Mouse (Mus musculus) neural tube, embryonic 11.5 days (tissue): ENCODE results near the gene Taf3. TPM values are rescaled to one million over a fixed set of nuclear protein-coding genes. Genes with fewer than 3 reads are reported as not detected.
A peak's percentile ranks its signal among the peaks of the same experiment; 100 is the strongest.

ENCODE experiments used
- ATAC-seq: fragments of 200-750 bp; cut with Nextera tagmentation; 2 replicates; pipeline ENCODE4 v1.8.0; 2017; ENCODE audit warnings: moderate number of reproducible peaks, mild to moderate bottlenecking, moderate TSS enrichment, moderate library complexity; ENCODE audit not compliant: insufficient read depth, low FRiP score, low TSS enrichment
- DNase-seq: peaks from one replicate; pipeline ENCODE4 v3.0.0-alpha.2; 2015; ENCODE audit warnings: low spot score
- H3K27ac ChIP-seq: fragments of 300-500 bp; sonication (generic); 2 replicates; pipeline ENCODE4 v1.5.1; 2014; ENCODE audit warnings: low read depth, mild to moderate bottlenecking, low read length
- H3K27me3 ChIP-seq: fragments of 300-500 bp; sonication (generic); 2 replicates; pipeline ENCODE4 v1.6.1; 2014; ENCODE audit warnings: mild to moderate bottlenecking, low read length, mixed read lengths; ENCODE audit not compliant: control insufficient read depth, insufficient read depth
- H3K36me3 ChIP-seq: fragments of 300-500 bp; sonication (generic); 2 replicates; pipeline ENCODE4 v1.6.1; 2014; ENCODE audit warnings: mild to moderate bottlenecking, low read length, moderate library complexity, mixed read lengths; ENCODE audit not compliant: control insufficient read depth, insufficient read depth
- H3K4me1 ChIP-seq: fragments of 300-500 bp; sonication (generic); 2 replicates; pipeline ENCODE4 v1.6.1; 2014; ENCODE audit warnings: low read length, mixed read lengths; ENCODE audit not compliant: control insufficient read depth, insufficient read depth
- H3K4me2 ChIP-seq: fragments of 300-500 bp; sonication (generic); 2 replicates; pipeline ENCODE4 v1.6.1; 2014; ENCODE audit warnings: low read depth, mild to moderate bottlenecking, moderate library complexity
- H3K4me3 ChIP-seq: fragments of 300-500 bp; sonication (generic); 2 replicates; pipeline ENCODE4 v1.5.1; 2014; ENCODE audit warnings: low read depth, low read length
- H3K9ac ChIP-seq: fragments of 300-500 bp; sonication (generic); 2 replicates; pipeline ENCODE4 v1.6.1; 2014; ENCODE audit warnings: mild to moderate bottlenecking, low read length
- H3K9me3 ChIP-seq: fragments of 300-500 bp; sonication (generic); 2 replicates; pipeline ENCODE4 v1.6.1; 2016; ENCODE audit warnings: low read length; ENCODE audit not compliant: control insufficient read depth
- WGBS: fragments of 180-500 bp; shearing (Covaris S2); extraction: QIAGEN DNeasy Blood & Tissue Kit; methylation state at CpG from one replicate; pipeline ENCODE4 v1.1.7; 2014; 5-methylcytosine and 5-hydroxymethylcytosine counted together
- polyA plus RNA-seq: library from polyadenylated mRNA; unstranded; fragments of >200 nt; fragmentation: Nextera tagmentation; extraction: Ambion mirVana; gene quantifications from 2 replicates; pipeline ENCODE4 v1.2.1, GENCODE M21; 2014

The Taf3 gene
- polyA plus RNA-seq, 1 experiment from 2014 or later = 16.8 TPM

DNA sequence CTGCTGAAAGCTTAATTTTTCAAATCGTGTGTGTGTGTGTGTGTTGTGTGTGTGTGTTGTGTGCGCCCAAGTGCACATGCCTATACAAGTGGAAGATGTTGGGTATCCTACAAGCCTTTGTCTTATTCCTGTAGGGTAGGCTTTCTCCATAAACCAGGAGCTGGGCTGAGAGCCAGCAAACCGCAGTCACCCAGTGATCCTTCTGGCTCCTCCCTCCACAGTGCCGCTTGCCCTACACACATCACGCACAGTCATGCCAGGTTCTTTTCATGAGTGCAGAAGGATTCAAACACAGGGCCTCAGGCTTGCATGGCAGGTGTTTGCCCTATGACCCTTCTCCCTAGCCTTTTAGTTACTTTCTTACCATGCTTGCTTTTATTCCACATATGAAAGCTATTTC lies 45.0 kb downstream of the Taf3 start:
- H3K9me3 ChIP-seq = no peaks in the 10 kb centered on the region
- H3K4me2 ChIP-seq = no peak overlapping the region
- no peaks in the 10 kb centered on the region for H3K36me3 ChIP-seq
- DNase-seq (no peak), ATAC-seq (no peak)
- H3K27me3 ChIP-seq = no peaks in the 10 kb centered on the region
- 82% methylated on average over 5 of the region's 5 CpGs for WGBS
- H3K4me3 ChIP-seq = no peak overlapping the region
- no peak overlapping the region for H3K9ac ChIP-seq
- no peak overlapping the region for H3K27ac ChIP-seq
- no peaks in the 10 kb centered on the region for H3K4me1 ChIP-seq

DNA sequence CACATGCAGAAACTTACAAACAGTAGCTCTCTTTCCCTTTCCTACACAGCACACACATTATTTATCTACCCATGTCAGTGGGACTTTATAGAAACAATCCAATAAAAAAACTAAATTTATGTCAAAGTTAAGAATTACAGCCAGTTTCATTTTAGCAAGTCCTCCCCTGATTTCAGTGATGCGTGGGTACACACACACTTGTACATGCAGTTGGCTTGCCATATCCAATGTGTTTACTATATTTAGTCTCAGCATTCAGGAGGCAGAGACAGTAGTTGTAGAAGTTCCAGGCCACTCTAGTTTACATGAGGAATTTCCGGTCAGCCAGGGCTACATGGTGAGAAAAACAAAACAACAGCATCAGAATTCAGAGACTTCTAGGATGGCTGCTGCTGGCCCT lies 46.8 kb downstream of the Taf3 start:
- no peak overlapping the region for H3K27ac ChIP-seq
- H3K36me3 ChIP-seq = no peaks in the 10 kb centered on the region
- H3K27me3 ChIP-seq = no peaks in the 10 kb centered on the region
- no peak for DNase-seq
- ATAC-seq = no peak
- 88% methylated on average over 2 of the region's 2 CpGs for WGBS
- no peak overlapping the region for H3K4me3 ChIP-seq
- no peaks in the 10 kb centered on the region for H3K9me3 ChIP-seq
- H3K4me2 ChIP-seq = no peak overlapping the region
- no peak overlapping the region for H3K9ac ChIP-seq
- H3K4me1 ChIP-seq = no peaks in the 10 kb centered on the region

DNA sequence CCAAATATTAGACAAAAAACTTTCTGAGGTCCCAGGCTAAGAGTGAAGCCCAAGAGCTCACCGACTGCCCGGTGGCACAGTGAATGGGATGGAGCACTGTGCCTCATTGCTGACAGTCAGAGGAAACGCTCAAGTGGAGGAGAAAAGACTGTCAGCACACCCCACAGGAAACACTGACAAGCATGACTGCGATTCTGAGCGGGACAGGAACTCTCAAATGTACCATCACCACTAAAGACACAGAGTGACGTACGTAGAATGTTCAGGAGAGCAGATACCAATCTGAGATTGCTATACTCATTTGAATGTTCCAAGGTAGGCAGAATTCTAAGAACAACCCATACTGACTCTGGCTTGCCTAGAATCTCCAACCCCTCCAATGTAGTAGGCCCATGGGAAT lies 50.9 kb downstream of the Taf3 start:
- H3K9ac ChIP-seq = no peak overlapping the region
- no peaks in the 10 kb centered on the region for H3K4me1 ChIP-seq
- DNase-seq (no peak), ATAC-seq (no peak)
- H3K9me3 ChIP-seq = no peaks in the 10 kb centered on the region
- WGBS = 90% methylated on average over 7 of the region's 7 CpGs
- H3K4me2 ChIP-seq = no peak overlapping the region
- no peaks in the 10 kb centered on the region for H3K27me3 ChIP-seq
- H3K4me3 ChIP-seq = no peak overlapping the region
- no peaks in the 10 kb centered on the region for H3K36me3 ChIP-seq
- no peak overlapping the region for H3K27ac ChIP-seq

DNA sequence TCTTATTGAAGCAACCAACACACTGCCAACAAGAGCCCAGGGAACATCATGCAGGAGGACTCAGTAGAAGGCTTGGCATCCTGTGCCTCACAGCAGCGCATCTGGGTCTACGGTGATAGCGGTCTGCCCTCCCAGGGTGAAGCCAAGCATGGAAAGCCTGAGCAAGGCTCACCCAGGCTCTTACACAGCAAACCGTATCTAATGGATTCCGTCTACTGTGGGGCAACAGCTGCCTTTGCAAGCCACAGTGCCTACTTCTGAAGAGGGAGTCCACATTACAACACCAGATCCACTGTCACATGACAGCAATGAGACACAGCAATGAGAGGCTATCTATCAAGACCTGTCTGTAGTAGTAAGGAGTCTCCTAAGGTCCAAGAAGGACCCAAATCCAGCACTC lies 52.3 kb downstream of the Taf3 start:
- Histone ChIP-seq H3K4me1 (no peaks in the 10 kb centered on the region), H3K4me3 (no peak overlapping the region), H3K36me3 (no peaks in the 10 kb centered on the region), H3K9ac (no peak overlapping the region), H3K27ac (no peak overlapping the region), H3K27me3 (no peaks in the 10 kb centered on the region), H3K4me2 (no peak overlapping the region), H3K9me3 (no peaks in the 10 kb centered on the region)
- ATAC-seq (no peak), DNase-seq (no peak)
- 68% methylated on average over 5 of the region's 5 CpGs for WGBS

DNA sequence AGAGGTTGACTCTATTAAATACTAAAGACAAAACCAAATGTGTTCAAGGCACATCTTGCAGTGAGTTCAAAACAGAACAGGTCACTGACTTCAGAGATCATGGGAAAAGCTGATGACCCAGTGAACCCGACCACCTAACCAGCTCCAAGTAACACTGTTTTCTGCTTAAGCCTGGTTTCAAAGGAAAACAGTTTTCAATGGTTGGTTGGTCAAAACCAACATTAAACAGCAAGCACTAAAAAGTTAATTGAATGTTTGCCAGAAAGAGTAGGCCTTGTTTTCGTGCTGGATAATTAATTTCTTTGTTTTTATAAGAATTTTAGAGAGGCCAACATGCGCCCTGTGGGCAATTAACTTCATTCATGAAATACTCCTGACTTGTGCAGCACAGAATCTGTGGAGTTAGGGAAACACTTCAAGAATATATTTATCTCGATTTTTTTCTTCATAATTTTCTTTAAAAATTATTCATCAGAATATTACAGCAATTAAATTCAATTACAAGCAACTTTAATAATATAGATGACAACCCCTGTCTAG lies 57.6 kb downstream of the Taf3 start:
- no peak overlapping the region for H3K9ac ChIP-seq
- no peak for ATAC-seq
- H3K27ac ChIP-seq = no peak overlapping the region
- 55% methylated on average over 4 of the region's 4 CpGs for WGBS
- no peak for DNase-seq
- peaks cover 6% of the 10 kb centered on the region for H3K4me1 ChIP-seq
- no peak overlapping the region for H3K4me2 ChIP-seq
- no peaks in the 10 kb centered on the region for H3K36me3 ChIP-seq
- H3K9me3 ChIP-seq = no peaks in the 10 kb centered on the region
- H3K27me3 ChIP-seq = no peaks in the 10 kb centered on the region
- H3K4me3 ChIP-seq = no peak overlapping the region

DNA sequence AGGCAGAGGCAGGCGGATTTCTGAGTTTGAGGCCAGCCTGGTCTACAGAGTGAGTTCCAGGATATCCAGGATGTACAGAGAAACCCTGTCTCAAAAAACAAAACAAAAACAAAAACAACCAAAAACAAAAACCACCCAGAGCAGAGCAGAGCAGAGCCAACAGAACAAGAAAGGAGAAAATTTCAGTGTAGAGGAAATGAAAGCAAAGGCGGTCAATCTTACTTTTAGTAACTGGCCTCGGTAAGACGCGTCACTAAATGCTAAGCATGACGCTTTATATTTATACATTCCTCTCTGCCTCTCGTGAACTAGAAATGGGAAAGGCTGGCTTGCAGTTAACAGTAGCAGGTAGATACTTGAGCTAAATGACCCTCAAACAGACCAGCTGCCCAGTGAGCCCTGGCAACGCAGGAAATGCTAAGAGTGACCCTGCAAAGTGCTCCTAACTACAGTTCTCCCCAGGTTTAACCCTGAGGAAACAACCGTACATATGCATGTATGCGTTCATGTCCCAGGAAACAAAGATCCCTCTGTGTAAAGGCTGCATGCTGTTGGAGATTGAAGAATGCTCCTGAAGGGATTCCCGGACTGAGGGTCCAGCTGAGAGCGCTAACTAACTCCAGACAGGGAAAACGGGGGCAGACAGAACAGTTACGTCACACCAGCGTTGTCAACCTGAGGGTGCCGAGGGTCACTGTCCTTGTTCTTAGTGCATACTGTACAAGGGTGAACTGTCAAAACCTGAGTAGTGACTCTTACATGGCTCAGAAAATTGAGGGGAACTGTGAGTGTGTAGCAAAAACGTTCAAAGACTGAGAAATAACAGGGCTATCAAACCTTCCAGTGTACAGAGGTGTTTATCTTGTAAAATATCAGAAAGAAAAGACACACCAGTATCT lies 58.5 kb downstream of the Taf3 start:
- Histone ChIP-seq H3K4me1 (peaks cover 6% of the 10 kb centered on the region), H3K36me3 (no peaks in the 10 kb centered on the region), H3K27ac (no peak overlapping the region), H3K9ac (no peak overlapping the region), H3K9me3 (no peaks in the 10 kb centered on the region), H3K4me3 (no peak overlapping the region), H3K27me3 (no peaks in the 10 kb centered on the region), H3K4me2 (no peak overlapping the region)
- DNase-seq (no peak), ATAC-seq (no peak)
- 69% methylated on average over 17 of the region's 17 CpGs for WGBS

DNA sequence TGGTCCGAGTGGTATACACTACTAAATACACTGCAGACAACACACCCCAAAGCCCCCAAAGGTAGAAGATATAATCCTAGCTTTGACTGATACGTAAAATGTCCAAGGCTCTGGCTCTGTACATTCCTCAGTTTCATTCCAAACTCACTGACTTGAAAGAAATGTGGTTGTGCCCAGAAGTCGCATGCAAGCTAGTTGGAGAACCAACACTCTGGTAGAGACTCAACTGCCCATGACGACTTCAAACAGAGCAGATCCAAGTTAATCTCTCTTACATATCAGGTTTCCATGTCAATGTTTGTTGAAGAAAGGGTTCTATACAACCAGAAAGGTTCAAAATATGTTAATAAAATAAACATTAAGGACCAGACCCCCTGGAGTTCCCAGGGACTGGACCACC lies 60.1 kb downstream of the Taf3 start:
- no peak for ATAC-seq
- H3K36me3 ChIP-seq = no peaks in the 10 kb centered on the region
- no peak overlapping the region for H3K4me3 ChIP-seq
- H3K27ac ChIP-seq = no peak overlapping the region
- H3K9me3 ChIP-seq = no peaks in the 10 kb centered on the region
- peaks cover 6% of the 10 kb centered on the region for H3K4me1 ChIP-seq
- DNase-seq = no peak
- H3K4me2 ChIP-seq = no peak overlapping the region
- no peak overlapping the region for H3K9ac ChIP-seq
- 87% methylated on average over 4 of the region's 4 CpGs for WGBS
- no peaks in the 10 kb centered on the region for H3K27me3 ChIP-seq

DNA sequence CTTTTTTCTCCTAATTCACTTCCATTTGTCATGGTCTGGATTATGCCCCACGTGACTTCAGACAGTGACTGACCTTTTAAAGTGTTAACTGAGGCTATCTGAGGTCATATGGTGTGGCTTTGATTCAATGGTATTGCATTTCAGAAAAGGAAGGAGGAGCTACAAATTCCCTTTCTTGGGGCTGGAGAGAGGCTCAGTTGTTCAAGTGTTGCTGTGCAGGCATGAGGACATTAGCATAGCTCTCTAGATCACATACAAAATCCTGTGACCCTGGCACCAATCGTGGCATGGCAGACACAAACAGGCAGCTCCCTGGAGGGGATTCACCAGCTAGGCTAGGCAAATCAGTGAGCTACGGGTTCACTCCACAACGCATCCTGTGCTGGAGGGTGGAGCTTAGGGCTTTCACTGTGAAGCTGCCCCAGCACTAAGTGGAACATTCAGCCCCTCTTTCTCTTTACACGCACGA lies 62.4 kb downstream of the Taf3 start:
- peak; percentile 27 for DNase-seq

DNA sequence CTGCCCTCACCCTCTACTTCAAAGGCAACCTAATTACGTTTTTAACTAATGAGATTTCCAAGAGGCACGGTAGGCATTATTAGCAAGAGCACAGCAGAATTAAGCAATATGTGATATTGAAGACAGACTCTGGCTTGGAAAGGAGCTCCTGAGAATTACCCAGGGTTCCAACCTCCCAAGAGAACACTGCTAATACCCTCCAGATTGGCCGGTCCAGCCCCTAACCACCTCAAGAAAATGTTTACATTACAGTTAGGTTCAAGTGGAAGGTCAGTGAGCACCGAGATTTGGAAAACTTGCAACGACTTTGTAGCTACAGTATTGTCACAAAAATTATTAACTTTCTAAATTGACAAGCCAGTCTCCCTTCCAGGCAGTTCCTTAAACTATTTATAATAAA lies 66.0 kb downstream of the Taf3 start:
- no peak for ATAC-seq
- Histone ChIP-seq H3K36me3 (no peaks in the 10 kb centered on the region), H3K27me3 (no peaks in the 10 kb centered on the region), H3K9me3 (no peaks in the 10 kb centered on the region), H3K9ac (no peak overlapping the region), H3K4me3 (no peak overlapping the region), H3K27ac (no peak overlapping the region), H3K4me2 (no peak overlapping the region), H3K4me1 (peaks cover 6% of the 10 kb centered on the region)
- no peak for DNase-seq
- 42% methylated on average over 5 of the region's 5 CpGs for WGBS

More for the DNA sequence above, 62.4 kb downstream of the Taf3 start:
- no peak overlapping the region for H3K27ac ChIP-seq
- no peaks in the 10 kb centered on the region for H3K27me3 ChIP-seq
- 2% methylated on average over 6 of the region's 6 CpGs for WGBS
- H3K4me2 ChIP-seq = no peak overlapping the region
- H3K9me3 ChIP-seq = no peaks in the 10 kb centered on the region
- peak; percentile 31; the same call in 1 of the 2 replicates for ATAC-seq
- peaks cover 6% of the 10 kb centered on the region for H3K4me1 ChIP-seq
- no peaks in the 10 kb centered on the region for H3K36me3 ChIP-seq
- no peak overlapping the region for H3K4me3 ChIP-seq
- no peak overlapping the region; the same call in 1 of the 2 replicates for H3K9ac ChIP-seq
